Mouse (Mus musculus) brain, embryonic 14.5 days (tissue): ENCODE measurements at regions not wholly inside any gene's neighbourhood (a gene's known extent, or its start where the extent isn't known, plus 50 kb on each side); places are given as distances from the start of the nearest gene placed in this dataset.

Experiments used
- DNase-seq: peaks from one replicate; pipeline ENCODE4 v3.0.0-alpha.2; 2011; ENCODE audit warnings: low read depth
- CTCF ChIP-seq: fragments of 200-500 bp; IDR thresholded peaks from 2 replicates; pipeline ENCODE4 v1.5.1; 2012; ENCODE audit warnings: inconsistent platforms, mild to moderate bottlenecking, moderate library complexity, borderline replicate concordance; ENCODE audit not compliant: insufficient read depth, insufficient read length; ENCODE audit errors: extremely low read depth
- POLR2A ChIP-seq: fragments of 200-500 bp; IDR thresholded peaks from 2 replicates; pipeline ENCODE4 v1.6.1; 2012; ENCODE audit warnings: mild to moderate bottlenecking, inconsistent platforms, borderline replicate concordance; ENCODE audit not compliant: poor library complexity, insufficient read depth, insufficient read length, severe bottlenecking; ENCODE audit errors: extremely low read depth

DNA sequence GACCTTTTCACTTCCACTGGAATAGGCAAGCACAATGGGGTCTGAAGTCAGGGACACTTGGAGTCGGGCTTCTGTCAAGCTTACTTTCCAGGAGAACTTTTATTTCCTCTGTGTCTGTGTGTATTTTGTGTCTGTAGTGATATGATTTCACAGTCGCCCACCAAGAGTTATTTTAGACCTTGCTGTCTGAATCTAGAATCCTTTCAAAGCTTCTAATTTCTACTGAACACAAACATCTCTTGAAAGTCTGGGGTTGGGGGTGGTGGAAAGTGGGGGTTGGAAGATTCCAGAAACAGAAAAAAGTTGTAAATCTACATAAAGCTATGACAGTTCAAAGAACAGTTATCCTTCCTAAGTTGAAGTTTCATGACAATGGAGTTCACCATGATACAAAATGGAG, 164.0 kb upstream of the Foxa2 start:
- no peak for DNase-seq
- TF ChIP-seq CTCF (no peak), POLR2A (no peak)

DNA sequence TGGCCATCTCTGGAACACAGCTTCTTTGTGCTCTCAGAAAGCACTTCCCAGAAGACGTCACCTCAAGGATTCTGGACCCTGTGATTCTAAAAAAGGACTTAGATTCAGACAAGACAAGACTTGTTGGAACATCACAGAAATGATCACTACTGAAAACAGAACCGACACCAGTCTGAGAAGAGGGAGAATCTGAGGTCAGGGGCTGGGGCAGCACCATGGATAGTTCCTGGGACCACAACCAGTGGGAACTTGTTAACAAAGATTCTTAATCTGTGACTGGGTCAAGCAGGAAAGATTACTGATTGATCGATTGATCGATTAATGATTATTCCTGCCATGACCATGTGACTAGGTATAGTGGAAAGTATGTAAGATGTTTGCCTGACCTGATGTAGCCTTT, 170.4 kb upstream of the Foxa2 start:
- DNase-seq: no peak
- TF ChIP-seq POLR2A (no peak), CTCF (no peak)

DNA sequence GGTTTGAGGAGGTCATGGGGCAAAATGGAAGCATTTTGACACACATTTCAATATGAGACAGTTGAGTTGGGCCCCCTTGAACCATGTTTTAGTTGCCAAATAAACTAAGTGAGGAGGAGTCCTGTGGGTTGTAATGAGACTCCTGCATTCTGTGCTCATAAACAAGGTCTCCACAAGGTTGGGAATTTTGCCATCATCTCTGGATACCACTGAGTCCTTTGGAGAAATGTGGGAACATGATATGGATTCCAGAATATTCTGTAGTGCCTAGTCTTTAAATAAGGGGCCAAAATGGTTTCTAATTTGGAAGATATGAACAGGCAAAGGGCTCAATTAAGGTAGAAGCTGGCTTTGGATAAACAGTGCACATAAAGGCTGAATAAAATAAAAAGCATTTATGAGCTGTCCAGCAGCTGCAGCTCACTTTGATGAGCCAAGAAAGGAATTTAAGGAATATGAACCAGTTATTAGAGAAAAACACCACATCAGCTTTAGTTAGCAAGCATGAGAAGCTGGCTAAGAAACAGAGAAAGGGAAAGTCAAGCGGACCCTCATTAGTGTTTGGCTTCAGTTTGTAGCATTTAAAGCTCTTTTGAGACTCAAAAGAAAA, 161.3 kb upstream of the Sstr4 start:
- TF ChIP-seq POLR2A: no peak
- TF ChIP-seq CTCF: no peak
- peak; percentile 25 for DNase-seq

DNA sequence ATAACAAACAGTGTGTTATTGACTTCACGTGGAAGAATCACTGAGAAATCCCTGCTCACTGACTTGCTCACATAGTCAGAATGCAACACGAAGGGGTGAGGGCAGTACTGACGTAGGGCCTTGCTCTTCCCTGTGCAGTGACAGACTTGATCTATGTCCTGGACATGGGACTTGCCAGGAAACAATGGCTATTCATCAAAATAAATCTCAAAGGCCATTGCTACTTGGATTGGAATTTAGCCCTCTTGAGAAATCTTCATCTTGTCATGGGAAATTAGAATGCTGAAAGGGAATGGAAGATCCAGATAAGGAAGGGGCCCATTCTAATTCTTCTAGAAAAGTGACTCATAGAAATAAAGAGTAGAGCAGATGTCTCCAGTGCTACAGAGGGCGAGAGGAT, 158.0 kb upstream of the Sstr4 start:
- no peak for TF ChIP-seq CTCF
- no peak for TF ChIP-seq POLR2A
- no peak for DNase-seq

- DNase-seq: no peak
- TF ChIP-seq POLR2A: no peak
- TF ChIP-seq CTCF: no peak
Observed at GRCm38 (mm10) chr2:148239046-148239445, 156.1 kb upstream of the Sstr4 start.

DNA sequence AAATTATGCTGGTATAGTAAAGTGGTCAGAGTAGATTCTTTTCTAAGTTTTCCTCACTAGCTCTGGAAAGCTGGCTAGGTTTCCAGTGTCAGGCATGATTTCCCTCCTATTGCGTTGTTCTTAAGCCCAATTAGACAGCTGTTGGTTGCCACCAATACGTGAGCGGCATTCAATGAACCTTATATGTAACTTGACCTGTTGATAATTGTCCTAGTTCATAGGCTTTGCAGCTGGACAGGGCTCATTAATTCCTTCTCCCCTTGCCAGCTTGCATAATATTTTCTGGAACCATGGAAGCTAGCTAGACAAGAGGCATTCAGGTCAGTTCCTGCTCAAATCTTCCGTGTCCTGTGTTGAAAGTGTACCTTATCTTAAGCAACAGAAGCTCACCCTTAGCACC, 152.9 kb upstream of the Sstr4 start:
- TF ChIP-seq CTCF: no peak
- no peak for TF ChIP-seq POLR2A
- peak; percentile 73 for DNase-seq

GRCm38 (mm10) chr2:148245575-148245974, 149.6 kb upstream of the Sstr4 start:
- no peak for DNase-seq
- TF ChIP-seq CTCF: no peak
- no peak for TF ChIP-seq POLR2A

DNA sequence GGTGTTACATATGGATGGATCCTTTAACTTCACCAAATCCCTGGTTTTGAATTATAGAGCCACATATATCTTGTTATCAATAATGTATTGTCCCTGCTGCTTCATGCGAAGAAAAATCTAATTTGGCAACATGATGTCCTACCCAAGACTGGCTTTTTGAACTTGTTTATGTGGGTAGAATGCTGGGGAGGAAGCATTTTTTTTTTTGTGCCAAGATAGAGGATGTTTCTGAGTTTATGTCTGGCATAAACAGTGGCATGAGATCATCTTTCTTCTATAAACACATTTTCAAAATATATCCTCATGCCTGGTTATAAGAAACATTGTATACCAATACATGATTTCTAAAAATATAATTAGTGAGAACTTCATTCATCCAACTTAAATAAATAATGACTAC, 144.2 kb upstream of the Sstr4 start:
- no peak for DNase-seq
- TF ChIP-seq CTCF: no peak

- TF ChIP-seq POLR2A (no peak), CTCF (no peak)
- no peak for DNase-seq
Observed at GRCm38 (mm10) chr2:148255662-148256061, 139.5 kb upstream of the Sstr4 start.

- no peak for TF ChIP-seq CTCF
- TF ChIP-seq POLR2A: no peak
- peak; percentile 53 for DNase-seq
Observed at GRCm38 (mm10) chr2:148264111-148264730, 130.9 kb upstream of the Sstr4 start.

- DNase-seq: no peak
Observed at GRCm38 (mm10) chr2:148279200-148279599, 115.9 kb upstream of the Sstr4 start.

DNA sequence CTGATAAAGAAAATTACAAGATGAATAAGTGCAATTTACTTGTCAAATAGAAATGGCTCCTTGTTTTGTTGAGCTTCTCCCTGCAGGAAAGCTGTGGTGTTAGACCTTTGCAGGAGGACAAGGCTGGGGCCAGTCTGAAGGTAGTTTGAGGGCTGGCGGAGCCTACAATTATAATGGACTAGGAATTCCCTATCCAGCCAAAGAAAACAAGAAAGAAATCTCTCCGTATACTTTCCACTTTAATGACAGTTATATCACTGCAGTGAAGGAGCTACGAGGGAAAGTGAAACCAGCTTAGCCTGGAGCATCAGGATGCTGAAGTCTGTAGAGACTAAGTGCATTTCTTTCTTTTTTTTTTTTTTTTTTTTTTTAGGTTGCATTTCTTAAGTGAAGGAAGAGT, 104.8 kb upstream of the Sstr4 start:
- no peak for DNase-seq
- TF ChIP-seq CTCF (no peak), POLR2A (no peak)

More at GRCm38 (mm10) chr2:148279200-148279599, 115.9 kb upstream of the Sstr4 start:
- TF ChIP-seq POLR2A (no peak), CTCF (no peak)

DNA sequence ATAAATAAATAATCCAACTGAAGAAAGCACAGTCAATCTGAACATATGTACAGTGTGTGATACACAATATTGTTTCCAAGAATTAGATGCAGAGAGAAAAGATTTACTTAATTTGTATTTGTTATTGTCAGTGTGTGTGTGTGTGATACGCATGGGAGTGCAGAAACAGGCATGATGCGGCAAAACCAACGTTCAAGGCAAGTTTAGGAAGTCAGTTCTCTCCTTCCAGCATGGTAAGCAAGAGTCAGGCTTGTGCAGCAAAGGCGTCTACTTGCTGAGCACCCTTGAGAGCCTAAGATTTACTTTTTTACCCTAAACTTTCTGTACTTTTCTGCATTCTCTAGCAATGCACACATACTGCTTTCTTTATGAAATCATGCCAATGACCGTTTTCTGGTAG, 102.7 kb upstream of the Sstr4 start:
- no peak for DNase-seq
- TF ChIP-seq CTCF: no peak
- TF ChIP-seq POLR2A: no peak

DNA sequence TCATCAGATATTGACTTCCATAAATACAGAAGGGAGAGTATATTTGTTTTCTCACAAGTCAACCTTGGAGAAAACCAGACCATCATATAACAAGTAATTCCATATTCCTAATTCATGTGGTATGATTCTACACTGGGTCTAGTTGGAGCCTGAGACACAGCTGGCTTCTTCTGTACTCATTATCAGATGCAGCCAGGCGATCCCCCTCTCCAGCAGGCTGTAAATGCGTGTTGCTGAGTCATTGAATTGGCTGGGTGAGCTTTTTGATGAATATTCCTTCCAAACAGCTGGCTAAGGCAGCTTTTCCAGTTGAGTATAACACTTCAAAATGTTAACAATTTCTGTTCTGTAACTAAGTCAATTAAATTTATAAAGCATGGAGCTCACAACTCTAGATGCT, 102.2 kb upstream of the Sstr4 start:
- peak; percentile 61 for DNase-seq
- TF ChIP-seq CTCF: no peak
- TF ChIP-seq POLR2A: no peak
